Mouse (Mus musculus): ENCODE results near the gene Cdh5. TPM values are rescaled to one million over a fixed set of nuclear protein-coding genes. Genes with fewer than 3 reads are reported as not detected.
A peak's percentile ranks its signal among the peaks of the same experiment; 100 is the strongest.

Cdh5 gene
- polyA plus RNA-seq (2014; fragmentation: Nextera tagmentation; extraction: Ambion mirVana): 31.8 and 36.8 TPM in 2 replicates

GRCm38 (mm10) chr8:104101415-104101814 lies at the start of gene Cdh5:
Cdh5 (plus strand) TSS chr8:104101625.
- H3K4me1 ChIP-seq (ENCODE audit: control insufficient read depth, insufficient read depth, low read length): no peaks in the 10 kb centered on the region; the same call in 1 of the 2 replicates
- H3K4me3 ChIP-seq (ENCODE audit: low read length): peak within 1 kb of the TSS; percentile 27
- no peaks in the 10 kb centered on the region for H3K9me3 ChIP-seq (ENCODE audit: control insufficient read depth, low read length)
- 48% methylated on average over 8 of the region's 8 CpGs for WGBS
- ATAC-seq (ENCODE audit: low FRiP score, low TSS enrichment): peak; percentile 33; the same call in 1 of the 2 replicates
- peak within 1 kb of the TSS; percentile 43; the same call in 1 of the 2 replicates for H3K27ac ChIP-seq (ENCODE audit: low read depth, low read length)
- H3K27me3 ChIP-seq (ENCODE audit: control insufficient read depth, insufficient read depth, low read length): no peaks in the 10 kb centered on the region
- no peak within 1 kb of the TSS; the same call in 1 of the 2 replicates for H3K4me2 ChIP-seq (replicated peaks; ENCODE audit: low read depth, low read length)
- peak within 1 kb of the TSS; percentile 44 for H3K9ac ChIP-seq (ENCODE audit: low read depth, low read length)
- no peaks in the 10 kb centered on the region for H3K36me3 ChIP-seq (ENCODE audit: control insufficient read depth, insufficient read depth, low read length)

GRCm38 (mm10) chr8:104059922-104060321 lies 41.5 kb upstream of the Cdh5 start:
- Histone ChIP-seq H3K36me3 (ENCODE audit: control insufficient read depth, insufficient read depth, low read length) (no peaks in the 10 kb centered on the region), H3K9me3 (ENCODE audit: control insufficient read depth, low read length) (no peaks in the 10 kb centered on the region), H3K27me3 (ENCODE audit: control insufficient read depth, insufficient read depth, low read length) (no peaks in the 10 kb centered on the region), H3K4me3 (ENCODE audit: low read length) (no peak overlapping the region), H3K4me1 (ENCODE audit: control insufficient read depth, insufficient read depth, low read length) (peaks cover 3% of the 10 kb centered on the region; the same call in 1 of the 2 replicates), H3K4me2 (replicated peaks; ENCODE audit: low read depth, low read length) (no peak overlapping the region), H3K27ac (ENCODE audit: low read depth, low read length) (no peak overlapping the region), H3K9ac (ENCODE audit: low read depth, low read length) (no peak overlapping the region)
- WGBS: 67% methylated on average over 5 of the region's 5 CpGs
- no peak for ATAC-seq (ENCODE audit: low FRiP score, low TSS enrichment)

GRCm38 (mm10) chr8:104060446-104060845 lies 41.0 kb upstream of the Cdh5 start:
- 89% methylated on average over 7 of the region's 7 CpGs for WGBS
- H3K27me3 ChIP-seq (ENCODE audit: control insufficient read depth, insufficient read depth, low read length): no peaks in the 10 kb centered on the region
- no peak overlapping the region for H3K27ac ChIP-seq (ENCODE audit: low read depth, low read length)
- no peak overlapping the region for H3K9ac ChIP-seq (ENCODE audit: low read depth, low read length)
- no peaks in the 10 kb centered on the region for H3K36me3 ChIP-seq (ENCODE audit: control insufficient read depth, insufficient read depth, low read length)
- no peaks in the 10 kb centered on the region for H3K9me3 ChIP-seq (ENCODE audit: control insufficient read depth, low read length)
- ATAC-seq (ENCODE audit: low FRiP score, low TSS enrichment): no peak
- no peak overlapping the region for H3K4me3 ChIP-seq (ENCODE audit: low read length)
- peaks cover 3% of the 10 kb centered on the region; the same call in 1 of the 2 replicates for H3K4me1 ChIP-seq (ENCODE audit: control insufficient read depth, insufficient read depth, low read length)
- H3K4me2 ChIP-seq (replicated peaks; ENCODE audit: low read depth, low read length): no peak overlapping the region

- Histone ChIP-seq H3K27me3 (ENCODE audit: control insufficient read depth, insufficient read depth, low read length) (no peaks in the 10 kb centered on the region), H3K4me1 (ENCODE audit: control insufficient read depth, insufficient read depth, low read length) (peaks cover 3% of the 10 kb centered on the region; the same call in 1 of the 2 replicates), H3K4me2 (replicated peaks; ENCODE audit: low read depth, low read length) (no peak overlapping the region), H3K9ac (ENCODE audit: low read depth, low read length) (no peak overlapping the region), H3K27ac (ENCODE audit: low read depth, low read length) (no peak overlapping the region), H3K9me3 (ENCODE audit: control insufficient read depth, low read length) (no peaks in the 10 kb centered on the region), H3K4me3 (ENCODE audit: low read length) (no peak overlapping the region), H3K36me3 (ENCODE audit: control insufficient read depth, insufficient read depth, low read length) (no peaks in the 10 kb centered on the region)
- WGBS: 49% methylated on average over 6 of the region's 6 CpGs
- ATAC-seq (ENCODE audit: low FRiP score, low TSS enrichment): peak; percentile 41
Observed at GRCm38 (mm10) chr8:104061048-104061988, 40.1 kb upstream of the Cdh5 start.

GRCm38 (mm10) chr8:104061989-104062820 lies 39.2 kb upstream of the Cdh5 start:
- Histone ChIP-seq H3K36me3 (ENCODE audit: control insufficient read depth, insufficient read depth, low read length) (no peaks in the 10 kb centered on the region), H3K4me3 (ENCODE audit: low read length) (no peak overlapping the region), H3K9ac (ENCODE audit: low read depth, low read length) (no peak overlapping the region), H3K4me1 (ENCODE audit: control insufficient read depth, insufficient read depth, low read length) (peaks cover 3% of the 10 kb centered on the region; the same call in 1 of the 2 replicates), H3K27me3 (ENCODE audit: control insufficient read depth, insufficient read depth, low read length) (no peaks in the 10 kb centered on the region), H3K27ac (ENCODE audit: low read depth, low read length) (0 out of 2 replicates have a peak overlapping the region, but pooled peaks have one; percentile 4), H3K9me3 (ENCODE audit: control insufficient read depth, low read length) (no peaks in the 10 kb centered on the region), H3K4me2 (replicated peaks; ENCODE audit: low read depth, low read length) (no peak overlapping the region)
- peak; percentile 68 for ATAC-seq (ENCODE audit: low FRiP score, low TSS enrichment)
- 52% methylated on average over 15 of the region's 15 CpGs for WGBS

- no peak for ATAC-seq (ENCODE audit: low FRiP score, low TSS enrichment)
- Histone ChIP-seq H3K4me2 (replicated peaks; ENCODE audit: low read depth, low read length) (no peak overlapping the region), H3K27me3 (ENCODE audit: control insufficient read depth, insufficient read depth, low read length) (no peaks in the 10 kb centered on the region), H3K9me3 (ENCODE audit: control insufficient read depth, low read length) (no peaks in the 10 kb centered on the region), H3K4me3 (ENCODE audit: low read length) (no peak overlapping the region), H3K36me3 (ENCODE audit: control insufficient read depth, insufficient read depth, low read length) (no peaks in the 10 kb centered on the region), H3K27ac (ENCODE audit: low read depth, low read length) (no peak overlapping the region), H3K9ac (ENCODE audit: low read depth, low read length) (no peak overlapping the region), H3K4me1 (ENCODE audit: control insufficient read depth, insufficient read depth, low read length) (peaks cover 3% of the 10 kb centered on the region; the same call in 1 of the 2 replicates)
- 90% methylated on average over 7 of the region's 7 CpGs for WGBS
Observed at GRCm38 (mm10) chr8:104065223-104065622, 36.2 kb upstream of the Cdh5 start.

- no peak for ATAC-seq (ENCODE audit: low FRiP score, low TSS enrichment)
- 91% methylated on average over 9 of the region's 9 CpGs for whole genome bisulfite sequencing
- H3K4me3 ChIP-seq (ENCODE audit: low read length): no peak overlapping the region
- no peak overlapping the region for H3K4me2 ChIP-seq (replicated peaks; ENCODE audit: low read depth, low read length)
- H3K9me3 ChIP-seq (ENCODE audit: control insufficient read depth, low read length): no peaks in the 10 kb centered on the region
- H3K27ac ChIP-seq (ENCODE audit: low read depth, low read length): no peak overlapping the region
- no peaks in the 10 kb centered on the region for H3K27me3 ChIP-seq (ENCODE audit: control insufficient read depth, insufficient read depth, low read length)
- peaks cover 3% of the 10 kb centered on the region; the same call in 1 of the 2 replicates for H3K4me1 ChIP-seq (ENCODE audit: control insufficient read depth, insufficient read depth, low read length)
- no peak overlapping the region for H3K9ac ChIP-seq (ENCODE audit: low read depth, low read length)
- H3K36me3 ChIP-seq (ENCODE audit: control insufficient read depth, insufficient read depth, low read length): no peaks in the 10 kb centered on the region
Observed at GRCm38 (mm10) chr8:104065906-104066518, 35.4 kb upstream of the Cdh5 start.

GRCm38 (mm10) chr8:104067390-104067925 lies 34.0 kb upstream of the Cdh5 start:
- Histone ChIP-seq H3K36me3 (ENCODE audit: control insufficient read depth, insufficient read depth, low read length) (no peaks in the 10 kb centered on the region), H3K27me3 (ENCODE audit: control insufficient read depth, insufficient read depth, low read length) (no peaks in the 10 kb centered on the region), H3K9me3 (ENCODE audit: control insufficient read depth, low read length) (no peaks in the 10 kb centered on the region), H3K27ac (ENCODE audit: low read depth, low read length) (no peak overlapping the region), H3K9ac (ENCODE audit: low read depth, low read length) (no peak overlapping the region), H3K4me3 (ENCODE audit: low read length) (no peak overlapping the region), H3K4me2 (replicated peaks; ENCODE audit: low read depth, low read length) (no peak overlapping the region), H3K4me1 (ENCODE audit: control insufficient read depth, insufficient read depth, low read length) (no peaks in the 10 kb centered on the region)
- ATAC-seq (ENCODE audit: low FRiP score, low TSS enrichment): no peak
- 84% methylated on average over 12 of the region's 12 CpGs for WGBS
